Mouse (Mus musculus) C2C12 (cell line): Measurements from ENCODE around the gene Gpatch1. TPM values are rescaled to one million over a fixed set of nuclear protein-coding genes. Genes with fewer than 3 reads are reported as not detected.

Experiments used
- H3K27me3 ChIP-seq: one replicate; pipeline ENCODE4 v1.6.1; 2011; ENCODE audit not compliant: control insufficient read depth, insufficient read depth, insufficient read length
- H3K36me3 ChIP-seq: one replicate; pipeline ENCODE4 v1.6.1; 2011; ENCODE audit not compliant: control insufficient read depth, insufficient read depth
- H3K4me3 ChIP-seq: one replicate; pipeline ENCODE4 v1.5.1; 2011; ENCODE audit warnings: mild to moderate bottlenecking, control low read depth; ENCODE audit not compliant: poor library complexity, insufficient read depth, severe bottlenecking
- H3K79me2 ChIP-seq: one replicate; pipeline ENCODE4 v1.6.1; 2011; ENCODE audit not compliant: control insufficient read depth, insufficient read depth
- H3K79me3 ChIP-seq: one replicate; pipeline ENCODE4 v1.6.1; 2011; ENCODE audit warnings: low read depth, control low read depth
- H3ac ChIP-seq: one replicate; pipeline ENCODE3; 2011; ENCODE audit warnings: low read depth; ENCODE audit not compliant: control insufficient read depth, insufficient read length
- CEBPB ChIP-seq: IDR thresholded peaks from one replicate; pipeline ENCODE4 v1.6.1; 2011; ENCODE audit warnings: low read depth, mild to moderate bottlenecking, control low read depth, moderate library complexity
- CTCF ChIP-seq: IDR thresholded peaks from one replicate; pipeline ENCODE4 v1.5.1; 2011; ENCODE audit not compliant: control insufficient read depth, insufficient read depth, insufficient read length
- FOSL1 ChIP-seq: IDR thresholded peaks from one replicate; pipeline ENCODE4 v1.8.0; 2011; ENCODE audit warnings: mild to moderate bottlenecking, low read length; ENCODE audit not compliant: poor library complexity, insufficient read depth, severe bottlenecking
- MAX ChIP-seq: IDR thresholded peaks from one replicate; pipeline ENCODE4 v1.6.1; 2011; ENCODE audit warnings: mild to moderate bottlenecking, control low read depth
- MYOD1 ChIP-seq: IDR thresholded peaks from one replicate; pipeline ENCODE4 v1.6.1; 2011; ENCODE audit warnings: low read depth; ENCODE audit not compliant: control insufficient read depth, insufficient read length
- MYOG ChIP-seq: IDR thresholded peaks from one replicate; pipeline ENCODE4 v1.6.1; 2011; ENCODE audit not compliant: control insufficient read depth, insufficient read length; ENCODE audit errors: extremely low read depth
- USF1 ChIP-seq: IDR thresholded peaks from one replicate; pipeline ENCODE4 v1.6.1; 2011; ENCODE audit warnings: low read depth, mild to moderate bottlenecking, control low read depth, moderate library complexity
- polyA plus RNA-seq: library from polyadenylated mRNA; unstranded; fragments of >200 nt; fragmentation: generic; extraction: Trizol; gene quantifications from one replicate; pipeline ENCODE4 v1.2.1, GENCODE M21; 2012; ENCODE audit warnings: missing spikeins

The Gpatch1 gene
- polyA plus RNA-seq, 1 experiment: 6.0 TPM

- Histone ChIP-seq H3K79me3 (no peaks in the 10 kb centered on the region), H3K79me2 (no peaks in the 10 kb centered on the region), H3K4me3 (no peak overlapping the region), H3K27me3 (no peaks in the 10 kb centered on the region), H3ac (no peak overlapping the region), H3K36me3 (peaks cover 11% of the 10 kb centered on the region)
- TF ChIP-seq FOSL1 (no peak), CTCF (no peak), MYOG (no peak), CEBPB (no peak), MAX (no peak), USF1 (no peak), MYOD1 (no peak)
Measured at GRCm38 (mm10) chr7:35297886-35298285, 20.4 kb downstream of the Gpatch1 start.

- Histone ChIP-seq H3K79me2 (no peaks in the 10 kb centered on the region), H3K79me3 (no peaks in the 10 kb centered on the region), H3K36me3 (peaks cover 11% of the 10 kb centered on the region), H3K4me3 (no peak overlapping the region), H3ac (no peak overlapping the region), H3K27me3 (no peaks in the 10 kb centered on the region)
- no peak for TF ChIP-seq MYOD1
- no peak for TF ChIP-seq MAX
- TF ChIP-seq MYOG: no peak
- TF ChIP-seq USF1: no peak
- TF ChIP-seq CEBPB: no peak
- TF ChIP-seq CTCF: no peak
- TF ChIP-seq FOSL1: no peak
Measured at GRCm38 (mm10) chr7:35295631-35296030, 22.6 kb downstream of the Gpatch1 start.

- Histone ChIP-seq H3ac (no peak overlapping the region), H3K4me3 (no peak overlapping the region), H3K79me2 (no peaks in the 10 kb centered on the region), H3K27me3 (no peaks in the 10 kb centered on the region), H3K36me3 (peaks cover 17% of the 10 kb centered on the region), H3K79me3 (no peaks in the 10 kb centered on the region)
- TF ChIP-seq FOSL1 (no peak), USF1 (no peak), CTCF (no peak), MAX (no peak), MYOD1 (no peak), CEBPB (no peak), MYOG (no peak)
Measured at GRCm38 (mm10) chr7:35293464-35293863, 24.8 kb downstream of the Gpatch1 start.

DNA sequence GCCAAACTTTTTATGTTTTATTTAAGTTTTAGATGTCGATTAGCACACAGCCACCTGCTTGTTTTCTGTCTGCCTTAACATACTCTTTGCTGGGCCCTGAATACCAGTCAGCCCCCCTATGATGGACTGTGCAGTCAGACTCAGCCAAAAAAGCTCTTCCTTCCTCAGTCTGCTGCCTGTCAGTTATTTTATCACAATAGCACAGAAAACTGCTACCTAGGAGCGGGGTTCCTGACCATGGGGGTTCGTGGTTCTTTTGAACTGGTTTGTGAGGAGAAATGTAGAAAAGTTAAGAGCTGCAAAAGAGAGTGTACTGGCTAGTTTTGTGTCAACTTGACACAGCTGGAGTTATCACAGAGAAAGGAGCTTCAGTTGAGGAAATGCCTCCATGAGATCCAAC lies 39.3 kb downstream of the Gpatch1 start:
- no peaks in the 10 kb centered on the region for H3K79me3 ChIP-seq
- H3K4me3 ChIP-seq: no peak overlapping the region
- peaks cover 28% of the 10 kb centered on the region for H3K36me3 ChIP-seq
- no peaks in the 10 kb centered on the region for H3K79me2 ChIP-seq
- H3K27me3 ChIP-seq: no peaks in the 10 kb centered on the region
- H3ac ChIP-seq: no peak overlapping the region
- TF ChIP-seq CTCF (no peak), MAX (no peak), USF1 (no peak), MYOG (no peak), CEBPB (no peak), FOSL1 (no peak), MYOD1 (no peak)

GRCm38 (mm10) chr7:35277433-35277832 lies 40.8 kb downstream of the Gpatch1 start:
- Histone ChIP-seq H3ac (no peak overlapping the region), H3K4me3 (no peak overlapping the region), H3K27me3 (no peaks in the 10 kb centered on the region), H3K79me3 (no peaks in the 10 kb centered on the region), H3K36me3 (peaks cover 17% of the 10 kb centered on the region), H3K79me2 (no peaks in the 10 kb centered on the region)
- no peak for TF ChIP-seq MYOD1
- TF ChIP-seq FOSL1: no peak
- no peak for TF ChIP-seq MYOG
- no peak for TF ChIP-seq MAX
- no peak for TF ChIP-seq CTCF
- TF ChIP-seq USF1: no peak
- TF ChIP-seq CEBPB: no peak

GRCm38 (mm10) chr7:35269443-35270024 lies 48.7 kb downstream of the Gpatch1 start:
- TF ChIP-seq FOSL1: no peak
- no peak for TF ChIP-seq CTCF
- no peak for TF ChIP-seq USF1
- no peak for TF ChIP-seq MAX
- no peak for TF ChIP-seq MYOD1
- TF ChIP-seq CEBPB: no peak
- no peak for TF ChIP-seq MYOG
- Histone ChIP-seq H3K36me3 (no peaks in the 10 kb centered on the region), H3K27me3 (no peaks in the 10 kb centered on the region), H3K4me3 (no peak overlapping the region), H3K79me3 (no peaks in the 10 kb centered on the region), H3K79me2 (no peaks in the 10 kb centered on the region), H3ac (no peak overlapping the region)
